Mouse (Mus musculus) liver, adult (tissue): ENCODE measurements at regions not wholly inside any gene's neighbourhood (a gene's known extent, or its start where the extent isn't known, plus 50 kb on each side); places are given as distances from the start of the nearest gene placed in this dataset.

ENCODE experiments used
- GATA4 ChIP-seq: IDR thresholded peaks from 2 replicates; pipeline ENCODE4 v1.6.1; 2014; ENCODE audit warnings: mild to moderate bottlenecking, low read length; ENCODE audit not compliant: insufficient replicate concordance

GRCm38 (mm10) chr4:73111311-73111710 lies 258.9 kb upstream of the Aldoart1 start:
- peak; percentile 76; the same call in 1 of the 2 replicates for TF ChIP-seq GATA4
